Mouse (Mus musculus): Measurements from ENCODE around the gene Mdga1. TPM values are rescaled to one million over a fixed set of nuclear protein-coding genes. Genes with fewer than 3 reads are reported as not detected.

Gene Mdga1
- polyA plus RNA-seq, 1 experiment from 2014 or later = 2.3 TPM

GRCm38 (mm10) chr17:29934133-29934851 is 35.6 kb downstream of the Mdga1 start:
- no peak for DNase-seq (ENCODE audit: extremely low spot score, low spot score)
- Histone ChIP-seq H3K4me1 (0 out of 2 replicates have a peak, but pooled peaks cover 4% of the 10 kb centered on the region), H3K4me3 (no peak overlapping the region), H3K27ac (no peak overlapping the region), H3K36me3 (replicated peaks) (no peaks in the 10 kb centered on the region), H3K27me3 (ENCODE audit: poor library complexity, severe bottlenecking) (peaks cover 18% of the 10 kb centered on the region), H3K9me3 (no peaks in the 10 kb centered on the region)
- 90% methylated on average over 12 of the region's 12 CpGs for WGBS

- Histone ChIP-seq H3K27me3 (ENCODE audit: poor library complexity, severe bottlenecking) (peaks cover 24% of the 10 kb centered on the region), H3K36me3 (replicated peaks) (no peaks in the 10 kb centered on the region), H3K4me3 (no peak overlapping the region), H3K4me1 (0 out of 2 replicates have a peak, but pooled peaks cover 4% of the 10 kb centered on the region), H3K27ac (no peak overlapping the region), H3K9me3 (no peaks in the 10 kb centered on the region)
- WGBS = 93% methylated on average over 6 of the region's 6 CpGs
- DNase-seq (ENCODE audit: extremely low spot score, low spot score) = no peak
Observed at GRCm38 (mm10) chr17:29932753-29933152, 37.1 kb downstream of the Mdga1 start.

DNA sequence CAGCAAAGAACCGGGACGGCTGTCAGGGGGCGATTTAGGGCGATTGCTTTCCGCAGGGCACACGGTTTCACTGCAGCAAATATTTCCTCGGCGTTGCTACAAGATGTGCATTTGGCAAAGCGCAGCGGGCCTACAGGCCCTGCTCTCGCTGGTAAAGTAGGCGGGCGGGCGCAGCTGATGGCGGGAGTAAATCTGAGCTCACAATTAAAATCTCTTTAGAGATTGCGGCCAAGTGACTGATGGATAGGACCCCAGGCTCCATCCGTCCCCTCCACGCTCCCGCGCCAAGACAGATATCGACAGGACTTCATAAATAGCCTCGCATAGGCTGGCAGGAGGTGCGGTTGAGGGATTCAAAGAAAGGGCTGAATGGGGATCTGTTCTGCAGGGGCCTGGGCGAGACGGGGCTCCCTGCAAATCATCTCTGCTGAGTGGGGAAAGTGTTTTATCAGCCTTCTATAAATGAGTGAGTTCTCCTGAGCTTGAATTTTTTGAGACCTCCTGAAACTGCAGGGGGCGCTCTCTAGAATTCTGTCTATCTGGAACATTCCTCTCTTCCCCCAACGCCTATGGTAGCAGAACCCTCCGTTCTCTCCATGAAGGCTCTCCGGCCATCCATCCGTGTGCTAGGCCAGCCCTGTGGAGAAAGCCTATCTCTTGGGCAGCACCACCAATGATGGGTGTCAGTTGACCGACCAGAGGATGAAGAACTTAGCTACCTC is 38.5 kb downstream of the Mdga1 start:
- no peak overlapping the region for H3K4me3 ChIP-seq
- H3K36me3 ChIP-seq (replicated peaks) = no peaks in the 10 kb centered on the region
- 91% methylated on average over 31 of the region's 31 CpGs for WGBS
- peaks cover 24% of the 10 kb centered on the region for H3K27me3 ChIP-seq (ENCODE audit: poor library complexity, severe bottlenecking)
- no peak overlapping the region for H3K27ac ChIP-seq
- H3K4me1 ChIP-seq = 0 out of 2 replicates have a peak, but pooled peaks cover 4% of the 10 kb centered on the region
- no peak for DNase-seq (ENCODE audit: extremely low spot score, low spot score)
- no peaks in the 10 kb centered on the region for H3K9me3 ChIP-seq

- 0 out of 2 replicates have a peak, but pooled peaks cover 8% of the 10 kb centered on the region for H3K4me1 ChIP-seq
- H3K9me3 ChIP-seq = no peaks in the 10 kb centered on the region
- H3K4me3 ChIP-seq = no peak overlapping the region
- peaks cover 24% of the 10 kb centered on the region for H3K27me3 ChIP-seq (ENCODE audit: poor library complexity, severe bottlenecking)
- no peak overlapping the region for H3K27ac ChIP-seq
- no peaks in the 10 kb centered on the region for H3K36me3 ChIP-seq (replicated peaks)
- 61% methylated on average over 16 of the region's 16 CpGs for WGBS
- no peak for DNase-seq (ENCODE audit: extremely low spot score, low spot score)
Observed at GRCm38 (mm10) chr17:29928751-29929237, 41.1 kb downstream of the Mdga1 start.

GRCm38 (mm10) chr17:29925608-29926606 is 44.0 kb downstream of the Mdga1 start:
- whole genome bisulfite sequencing = 72% methylated on average over 26 of the region's 26 CpGs
- Histone ChIP-seq H3K36me3 (replicated peaks) (no peaks in the 10 kb centered on the region), H3K4me1 (peaks cover 9% of the 10 kb centered on the region), H3K27ac (no peak overlapping the region), H3K4me3 (no peak overlapping the region), H3K27me3 (ENCODE audit: poor library complexity, severe bottlenecking) (peaks cover 28% of the 10 kb centered on the region), H3K9me3 (no peaks in the 10 kb centered on the region)
- no peak for DNase-seq (ENCODE audit: extremely low spot score, low spot score)

- 57% methylated on average over 6 of the region's 6 CpGs for WGBS
- peaks cover 39% of the 10 kb centered on the region for H3K4me1 ChIP-seq
- no peak for DNase-seq (ENCODE audit: extremely low spot score, low spot score)
Observed at GRCm38 (mm10) chr17:29920089-29920488, 49.8 kb downstream of the Mdga1 start.

DNA sequence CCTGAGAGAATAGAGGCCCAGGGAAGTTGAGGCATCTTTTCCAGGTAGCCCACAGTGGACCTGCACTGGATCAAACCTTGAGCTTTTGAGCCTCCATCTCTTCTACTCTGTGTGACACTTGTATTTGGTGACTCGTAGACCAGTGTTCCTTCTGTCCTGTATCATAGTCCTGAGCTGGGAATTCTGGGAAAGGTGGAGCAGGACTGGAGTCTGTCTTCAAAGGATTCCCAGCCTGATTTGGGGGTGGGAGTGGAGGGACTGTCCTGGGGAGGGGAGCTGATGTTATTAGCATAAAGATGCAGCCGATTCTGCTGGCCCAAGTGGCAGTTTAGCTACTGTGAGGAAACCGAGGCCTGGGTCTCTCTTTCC is 50.4 kb downstream of the Mdga1 start:
- H3K9me3 ChIP-seq = no peaks in the 10 kb centered on the region
- H3K27ac ChIP-seq = 0 out of 2 replicates have a peak overlapping the region, but pooled peaks have one; percentile 40
- WGBS = 90% methylated on average over 3 of the region's 3 CpGs

More at GRCm38 (mm10) chr17:29920089-29920488, 49.8 kb downstream of the Mdga1 start:
- peaks cover 13% of the 10 kb centered on the region for H3K27me3 ChIP-seq (ENCODE audit: poor library complexity, severe bottlenecking)
- H3K9me3 ChIP-seq = no peaks in the 10 kb centered on the region
- no peak overlapping the region for H3K27ac ChIP-seq
- H3K36me3 ChIP-seq (replicated peaks) = no peaks in the 10 kb centered on the region
- H3K4me3 ChIP-seq = no peak overlapping the region

GRCm38 (mm10) chr17:29918791-29919551 is 50.9 kb downstream of the Mdga1 start:
- H3K9me3 ChIP-seq = no peaks in the 10 kb centered on the region
- peaks cover 13% of the 10 kb centered on the region for H3K27me3 ChIP-seq (ENCODE audit: poor library complexity, severe bottlenecking)
- 79% methylated on average over 13 of the region's 13 CpGs for WGBS
- H3K27ac ChIP-seq = 0 out of 2 replicates have a peak overlapping the region, but pooled peaks have one; percentile 40
- H3K4me1 ChIP-seq = peaks cover 39% of the 10 kb centered on the region
- no peaks in the 10 kb centered on the region for H3K36me3 ChIP-seq (replicated peaks)
- DNase-seq (ENCODE audit: extremely low spot score, low spot score) = no peak
- no peak overlapping the region for H3K4me3 ChIP-seq

More for the DNA sequence above, 50.4 kb downstream of the Mdga1 start:
- H3K4me1 ChIP-seq = peaks cover 39% of the 10 kb centered on the region
- DNase-seq (ENCODE audit: extremely low spot score, low spot score) = no peak
- H3K4me3 ChIP-seq = no peak overlapping the region
- peaks cover 13% of the 10 kb centered on the region for H3K27me3 ChIP-seq (ENCODE audit: poor library complexity, severe bottlenecking)
- no peaks in the 10 kb centered on the region for H3K36me3 ChIP-seq (replicated peaks)

DNA sequence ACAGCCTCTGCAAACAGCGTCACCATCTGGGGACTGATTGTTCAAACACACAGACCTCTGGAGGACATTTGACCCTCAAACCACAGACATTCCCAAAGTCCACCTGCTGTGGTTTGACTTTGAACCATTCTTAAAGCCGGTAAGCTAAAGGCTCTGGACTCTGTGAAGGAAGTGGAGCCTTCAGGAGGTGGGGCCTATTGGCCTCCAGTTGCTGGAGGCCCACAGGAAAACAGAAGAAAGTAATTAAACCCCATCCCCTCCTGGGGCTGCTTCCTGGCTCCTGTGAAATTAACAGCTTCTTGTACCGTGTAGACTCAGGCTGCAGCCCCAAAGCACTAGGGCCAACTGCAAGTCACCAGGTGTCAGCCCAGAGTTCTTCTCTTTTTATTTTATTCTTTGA is 52.9 kb downstream of the Mdga1 start:
- no peak overlapping the region for H3K4me3 ChIP-seq
- H3K36me3 ChIP-seq (replicated peaks) = no peaks in the 10 kb centered on the region
- H3K4me1 ChIP-seq = peaks cover 39% of the 10 kb centered on the region
- H3K9me3 ChIP-seq = no peaks in the 10 kb centered on the region
- no peak overlapping the region for H3K27ac ChIP-seq
- DNase-seq (ENCODE audit: extremely low spot score, low spot score) = no peak
- H3K27me3 ChIP-seq (ENCODE audit: poor library complexity, severe bottlenecking) = peaks cover 13% of the 10 kb centered on the region
- WGBS = 14% methylated on average over 3 of the region's 3 CpGs

- Histone ChIP-seq H3K27me3 (ENCODE audit: poor library complexity, severe bottlenecking) (0 out of 2 replicates have a peak, but pooled peaks cover 5% of the 10 kb centered on the region), H3K36me3 (replicated peaks) (no peaks in the 10 kb centered on the region), H3K4me3 (no peak overlapping the region), H3K9me3 (no peaks in the 10 kb centered on the region), H3K27ac (no peak overlapping the region), H3K4me1 (peaks cover 34% of the 10 kb centered on the region)
- DNase-seq (ENCODE audit: extremely low spot score, low spot score) = no peak
- WGBS = 81% methylated on average over 10 of the region's 10 CpGs
Observed at GRCm38 (mm10) chr17:29915820-29916219, 54.1 kb downstream of the Mdga1 start.

DNA sequence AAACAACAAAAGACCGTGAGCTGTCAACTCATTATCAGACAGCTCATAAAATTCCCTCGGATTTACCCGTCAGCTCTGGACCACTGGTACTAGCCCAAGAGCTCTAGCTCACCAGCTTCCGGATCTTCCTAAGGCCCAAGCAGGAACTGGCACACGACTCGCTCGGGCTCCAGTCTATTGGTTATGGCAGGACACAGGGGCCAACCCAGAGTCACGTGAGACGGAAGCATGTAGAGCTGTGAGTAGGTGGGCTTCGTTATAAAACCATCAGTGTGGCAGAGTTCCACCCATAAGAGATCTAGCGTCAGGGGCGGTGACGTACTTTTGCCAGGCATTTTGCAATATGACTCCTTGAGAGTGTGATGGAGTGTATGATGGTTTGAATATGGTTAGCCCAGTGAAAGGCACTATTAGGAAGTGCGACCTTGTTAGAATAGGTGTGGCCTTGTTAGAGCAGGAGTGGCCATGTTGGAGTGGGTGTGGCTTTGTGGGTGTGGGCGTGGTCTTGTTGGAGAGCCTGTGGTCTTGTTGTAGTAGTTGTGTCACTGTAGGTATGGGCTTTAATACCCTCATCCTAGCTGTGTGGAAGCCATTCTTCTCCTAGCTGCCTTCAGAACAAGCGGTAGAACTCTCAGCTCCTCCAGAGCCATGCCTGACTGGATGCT is 56.5 kb downstream of the Mdga1 start:
- H3K36me3 ChIP-seq (replicated peaks) = no peaks in the 10 kb centered on the region
- 92% methylated on average over 16 of the region's 16 CpGs for WGBS
- no peak for DNase-seq (ENCODE audit: extremely low spot score, low spot score)
- H3K27me3 ChIP-seq (ENCODE audit: poor library complexity, severe bottlenecking) = no peaks in the 10 kb centered on the region
- peaks cover 11% of the 10 kb centered on the region for H3K4me1 ChIP-seq
- no peak overlapping the region for H3K4me3 ChIP-seq
- no peaks in the 10 kb centered on the region for H3K9me3 ChIP-seq
- H3K27ac ChIP-seq = no peak overlapping the region
